Mouse (Mus musculus): ENCODE measurements at regions not wholly inside any gene's neighbourhood (a gene's known extent, or its start where the extent isn't known, plus 50 kb on each side); places are given as distances from the start of the nearest gene placed in this dataset.

DNA sequence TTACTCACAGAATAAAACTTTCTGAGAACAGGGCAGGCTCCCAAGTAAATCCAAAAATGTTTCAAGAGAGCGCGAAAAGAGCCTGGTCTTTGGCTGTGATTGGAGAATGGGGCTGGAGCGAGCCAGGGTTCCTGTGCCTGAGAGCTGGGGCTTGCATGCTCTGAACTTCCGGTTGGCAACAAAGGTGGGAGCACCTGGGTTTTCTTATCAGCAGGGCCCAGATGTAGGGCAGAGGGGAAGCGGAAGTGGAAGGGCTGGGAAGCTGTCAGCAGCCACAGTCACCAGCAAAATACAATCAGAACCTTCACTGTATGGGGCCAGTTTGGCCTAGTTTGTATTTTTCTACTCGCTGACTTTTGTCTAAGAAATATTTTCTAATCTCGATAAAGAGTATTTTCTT lies 193.9 kb downstream of the Mtx2 start:
- TF ChIP-seq EP300 (optimal IDR thresholded peaks at IDR 0.05) (no peak), CTCF (IDR thresholded peaks at IDR 0.05; ENCODE audit: low read depth) (no peak)

Measured in stomach, postnatal 0 days (tissue).